Mouse (Mus musculus) yolk sac, embryonic 10.5 days (tissue): ENCODE results near the gene Fam131c.

Experiments
- DNase-seq: peaks from one replicate; pipeline ENCODE4 v3.0.0-alpha.2; 2017; ENCODE audit warnings: low spot score

Fam131c gene

DNA sequence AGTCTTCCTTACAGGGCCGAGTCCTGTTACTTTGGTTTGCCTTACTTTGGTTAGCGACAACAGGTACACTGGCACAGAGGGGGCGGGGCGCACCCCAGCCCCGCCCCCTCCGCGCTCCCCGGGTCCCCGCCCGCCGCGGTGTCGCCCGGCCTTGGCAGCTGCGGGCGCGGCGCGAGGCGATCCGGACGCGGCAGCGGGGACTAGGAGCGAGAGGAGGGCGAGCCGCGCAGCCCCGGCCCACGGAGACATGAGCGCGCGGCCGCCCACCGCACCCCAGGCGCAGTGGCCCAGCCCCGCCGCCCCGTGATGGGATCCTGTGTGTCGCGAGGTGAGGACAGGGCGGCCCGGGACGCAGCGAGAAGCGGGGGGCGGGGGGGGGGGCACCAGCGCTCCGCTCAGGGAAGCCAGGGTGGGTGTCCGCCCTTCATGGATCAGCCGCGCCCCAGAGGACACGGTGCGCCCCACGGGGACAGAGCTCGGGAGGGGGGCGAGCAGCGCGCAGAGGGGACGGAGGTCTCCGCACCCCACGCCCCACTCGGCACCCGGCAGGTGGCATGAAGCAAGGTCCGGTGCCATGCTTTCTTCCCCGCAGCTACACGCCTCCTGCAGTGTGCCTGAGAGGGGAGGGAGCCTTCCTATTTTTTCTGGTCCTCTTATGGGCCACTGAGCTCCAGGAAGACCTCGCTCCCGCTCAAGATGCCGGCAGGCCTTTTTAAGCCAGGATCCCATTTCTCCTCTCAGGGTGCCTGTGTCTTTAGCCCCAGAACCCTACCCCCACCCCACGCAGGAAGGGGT lies at the start of gene Fam131c:
Gene Fam131c (plus strand): TSS at position 224 of the 795 bp plus-strand sequence.
- DNase-seq: no peak

DNA sequence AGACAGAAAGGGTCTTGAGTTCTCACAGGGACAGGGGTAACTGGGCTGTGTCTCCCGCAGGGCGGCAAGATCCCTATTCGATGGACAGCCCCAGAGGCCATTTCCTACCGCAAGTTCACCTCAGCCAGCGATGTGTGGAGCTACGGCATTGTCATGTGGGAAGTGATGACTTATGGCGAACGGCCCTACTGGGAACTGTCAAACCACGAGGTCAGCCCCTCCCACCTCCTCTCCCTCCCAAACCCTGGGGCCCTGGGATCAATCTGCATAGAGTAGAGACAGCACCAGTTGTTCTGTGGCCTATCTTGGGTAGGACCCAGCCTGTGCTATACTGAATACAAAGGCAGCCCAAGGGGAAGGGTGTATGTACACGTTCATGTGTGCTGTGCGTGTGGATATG lies 45.5 kb upstream of the Fam131c start:
- no peak for DNase-seq

DNA sequence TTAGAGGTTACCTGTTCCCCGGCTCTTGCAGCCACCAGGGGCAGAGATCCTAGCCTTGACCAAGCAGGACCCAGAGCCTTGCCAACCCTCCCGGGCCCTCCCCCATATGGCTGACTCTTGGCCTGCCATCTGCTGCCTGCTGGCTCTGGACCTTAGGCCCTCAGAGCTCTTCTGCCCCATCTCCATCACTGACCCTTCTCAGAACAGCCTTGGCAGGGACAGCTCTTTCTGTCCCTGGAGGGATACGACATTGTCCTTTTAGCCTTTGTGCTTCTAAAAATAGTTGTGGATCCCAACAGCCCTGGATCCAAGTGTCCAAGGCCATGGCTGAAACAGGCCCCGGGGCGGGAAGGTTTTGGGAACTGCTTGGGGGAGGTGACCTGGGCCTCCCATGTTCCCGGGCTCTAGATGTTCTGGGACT lies 43.2 kb upstream of the Fam131c start:
- no peak for DNase-seq

DNA sequence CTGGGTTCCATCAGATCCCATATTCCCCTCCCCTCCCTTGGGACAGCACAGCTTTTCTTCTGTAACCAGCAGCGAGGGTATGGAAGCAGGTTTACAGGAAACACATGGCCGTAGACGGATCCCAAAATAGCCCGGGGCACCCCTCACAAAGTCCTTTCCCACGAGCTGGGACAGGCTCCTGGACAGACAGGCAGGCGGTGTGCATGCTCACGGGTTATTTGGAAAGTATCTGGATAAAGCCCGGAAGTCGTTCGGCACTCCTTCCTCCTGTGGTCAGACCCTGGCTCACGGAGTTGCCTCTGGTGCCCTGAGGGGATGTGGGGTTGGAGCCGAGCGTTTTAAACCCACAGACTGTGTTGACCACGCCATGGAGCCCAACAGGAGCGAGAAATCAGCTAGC lies 42.4 kb upstream of the Fam131c start:
- no peak for DNase-seq

DNA sequence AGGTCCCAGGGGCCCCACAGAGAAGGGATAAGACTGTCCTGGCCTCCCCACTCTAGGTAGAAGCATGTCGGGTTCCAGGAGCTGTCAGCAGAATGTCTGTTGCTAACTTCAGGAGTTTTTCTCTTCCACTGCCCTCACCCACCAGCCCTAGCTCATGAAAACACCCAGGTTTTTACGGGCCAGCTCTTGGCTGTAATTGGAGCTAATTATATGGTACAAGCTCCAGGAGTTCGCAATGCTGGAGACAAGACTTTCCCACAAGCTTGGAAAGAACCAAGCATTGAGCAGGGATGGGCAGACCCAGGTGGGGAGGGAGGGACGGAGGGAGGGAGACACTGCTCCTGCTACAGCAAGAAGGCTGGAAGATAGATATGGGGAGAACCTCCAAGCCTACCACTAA lies 40.9 kb upstream of the Fam131c start:
- DNase-seq: no peak

DNA sequence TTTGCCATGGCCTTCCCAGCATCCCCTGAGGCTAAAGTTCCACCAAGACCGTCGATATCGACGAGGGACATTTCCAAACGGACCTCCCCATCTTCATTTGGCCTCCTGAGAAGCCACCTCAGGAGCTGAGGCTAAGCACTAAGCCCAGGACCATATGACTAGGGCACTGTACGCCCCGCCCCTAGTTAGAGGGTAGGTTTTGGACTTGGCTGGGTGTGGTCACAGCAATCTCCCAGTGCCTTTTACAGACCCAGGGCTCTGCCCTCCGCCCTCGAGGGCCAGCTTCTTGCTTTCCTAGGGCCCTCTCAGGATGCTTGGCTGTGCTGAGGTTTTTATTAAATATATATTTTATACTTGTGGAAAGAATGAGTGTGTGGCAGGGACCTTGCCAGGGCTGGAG lies 39.3 kb upstream of the Fam131c start:
- no peak for DNase-seq

DNA sequence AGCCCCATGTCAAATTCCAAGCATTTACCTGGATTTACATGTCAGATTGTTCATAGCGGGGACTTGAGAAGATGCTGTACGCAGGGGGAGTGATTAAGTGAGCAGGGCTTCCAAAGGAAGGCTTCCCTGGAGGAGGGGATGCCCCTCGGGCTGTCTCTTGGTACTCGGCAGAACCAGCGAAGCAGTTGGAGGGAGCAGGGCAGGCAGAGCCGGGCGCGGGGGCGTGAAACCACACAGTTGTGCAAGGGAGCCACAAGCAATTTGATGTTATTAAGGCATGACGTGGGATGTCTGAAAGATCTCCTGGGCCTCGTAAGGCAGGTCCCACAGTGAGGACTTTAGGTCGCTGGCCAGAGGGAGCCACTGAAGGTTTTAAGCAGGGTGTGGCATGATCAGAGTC lies 38.1 kb upstream of the Fam131c start:
- no peak for DNase-seq

DNA sequence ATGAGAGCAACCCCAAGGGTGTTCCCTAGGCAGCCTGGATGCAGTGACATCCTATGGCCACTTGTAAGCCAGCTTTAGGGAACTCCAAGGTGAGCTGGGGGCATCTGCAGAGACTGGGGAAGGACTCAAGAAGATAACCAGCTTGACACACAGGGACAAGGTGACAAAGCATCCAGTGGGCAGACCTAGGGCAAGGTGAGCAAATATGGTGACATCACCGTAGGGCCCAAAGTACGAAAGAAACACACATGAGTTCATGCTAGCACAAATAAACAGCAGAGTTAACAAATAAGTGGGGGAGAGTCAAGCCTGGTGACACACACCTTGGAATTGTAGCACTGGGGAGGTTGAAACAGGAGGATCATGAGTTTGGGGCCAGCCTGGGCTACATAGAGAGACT lies 36.6 kb upstream of the Fam131c start:
- DNase-seq: no peak

DNA sequence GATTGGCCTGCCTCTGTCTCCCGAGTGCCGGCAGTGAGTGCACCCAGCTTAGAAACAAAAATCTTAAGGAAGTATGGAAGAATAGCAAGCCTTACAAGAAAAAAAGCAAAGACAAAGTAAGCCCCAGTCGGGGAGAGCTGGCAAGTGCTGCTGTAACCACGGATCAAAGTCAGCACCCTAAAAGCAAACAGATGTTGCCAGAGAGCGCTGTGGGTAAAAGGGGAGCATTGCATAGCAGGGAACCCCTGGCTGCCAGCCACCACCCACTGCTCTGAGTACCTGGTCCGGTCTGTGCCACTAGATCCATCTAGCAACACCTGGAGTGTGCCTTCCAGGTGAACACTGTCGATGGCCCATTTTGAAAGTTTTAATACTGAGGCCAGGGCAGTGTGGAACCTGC lies 35.8 kb upstream of the Fam131c start:
- DNase-seq: no peak

DNA sequence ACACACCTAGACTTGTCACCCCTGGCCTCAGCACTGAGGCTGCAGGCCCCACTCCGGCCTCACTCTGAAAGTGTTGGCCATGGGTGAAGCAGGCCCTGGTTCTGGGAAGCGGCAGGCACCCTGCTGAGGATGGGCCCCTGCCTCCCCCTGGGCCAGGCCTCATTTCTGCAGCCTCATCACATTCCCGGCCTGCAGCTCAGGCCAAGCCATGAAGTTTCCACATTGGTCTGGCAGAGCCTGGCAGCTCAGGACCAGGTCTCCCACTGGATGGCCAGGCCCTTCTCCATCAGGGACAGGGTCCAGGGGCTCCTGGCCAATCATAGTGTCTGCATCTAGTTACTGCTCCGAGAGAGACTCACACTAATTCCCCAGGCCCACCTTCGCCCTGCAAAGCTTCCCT lies 33.3 kb upstream of the Fam131c start:
- DNase-seq: peak; percentile 43

DNA sequence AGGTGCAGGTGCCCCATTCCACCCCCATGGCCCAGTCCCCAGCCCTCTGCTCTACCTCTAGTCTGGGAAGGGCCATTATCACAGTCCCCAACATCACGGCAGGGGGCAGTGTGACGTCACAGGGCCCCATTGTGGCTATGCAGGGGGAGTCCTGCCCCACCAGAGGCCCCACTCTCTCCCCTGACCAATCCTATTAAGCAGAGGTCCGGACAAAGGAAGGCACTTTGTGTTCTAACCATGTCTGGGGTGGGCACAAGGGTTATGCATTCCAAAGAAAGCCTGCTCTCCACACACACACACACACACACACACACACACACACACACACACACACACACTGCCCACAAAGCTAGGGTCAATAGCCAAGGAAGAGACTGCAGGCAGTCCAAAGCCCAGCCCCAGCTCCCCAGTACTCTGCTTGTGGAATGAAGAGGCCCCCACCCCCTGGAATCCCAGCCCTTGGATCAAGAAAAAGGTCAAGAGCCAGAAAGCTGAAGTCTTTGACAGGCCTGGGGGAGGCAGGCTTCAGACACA lies 32.7 kb upstream of the Fam131c start:
- DNase-seq: peak; percentile 70

DNA sequence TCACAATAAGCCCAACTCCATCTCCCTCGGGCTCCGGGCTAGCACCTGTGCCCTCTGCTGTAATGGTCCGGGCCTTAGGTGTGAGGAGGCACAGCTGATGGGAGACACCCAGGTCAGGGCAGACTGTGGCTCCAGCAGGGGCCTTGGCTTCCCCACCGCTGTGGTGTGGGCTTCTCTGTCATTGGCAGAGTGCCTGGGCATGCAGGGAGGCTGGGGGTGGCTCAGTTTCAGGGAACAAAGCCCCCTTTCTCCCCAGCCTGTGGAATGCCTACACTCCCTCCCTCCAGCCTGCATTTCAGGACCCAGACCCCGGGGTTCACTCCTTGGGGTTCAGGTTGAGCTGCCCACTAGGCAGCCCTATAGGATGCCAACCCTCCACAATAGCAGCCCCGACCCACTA lies 31.8 kb upstream of the Fam131c start:
- no peak for DNase-seq

DNA sequence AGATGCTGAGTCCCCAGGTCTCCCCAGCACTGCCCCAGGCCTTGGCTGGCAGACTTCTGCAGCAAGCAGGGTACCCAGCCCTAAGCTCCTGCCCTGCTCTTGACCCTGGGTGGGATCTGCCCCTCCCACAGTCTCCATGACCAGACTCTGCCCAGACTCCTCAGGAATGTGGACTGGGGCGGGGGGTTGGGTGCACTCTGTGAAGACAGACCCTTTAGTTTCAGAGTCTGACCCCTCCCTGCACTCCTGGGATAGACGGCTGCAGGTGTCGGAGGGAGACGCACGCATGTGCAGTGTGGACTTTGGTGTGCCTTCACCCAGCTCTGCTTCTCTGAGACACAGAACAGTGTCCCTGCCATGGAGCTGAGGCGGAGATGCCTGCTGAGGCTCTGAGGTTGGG lies 30.0 kb upstream of the Fam131c start:
- peak; percentile 72 for DNase-seq

DNA sequence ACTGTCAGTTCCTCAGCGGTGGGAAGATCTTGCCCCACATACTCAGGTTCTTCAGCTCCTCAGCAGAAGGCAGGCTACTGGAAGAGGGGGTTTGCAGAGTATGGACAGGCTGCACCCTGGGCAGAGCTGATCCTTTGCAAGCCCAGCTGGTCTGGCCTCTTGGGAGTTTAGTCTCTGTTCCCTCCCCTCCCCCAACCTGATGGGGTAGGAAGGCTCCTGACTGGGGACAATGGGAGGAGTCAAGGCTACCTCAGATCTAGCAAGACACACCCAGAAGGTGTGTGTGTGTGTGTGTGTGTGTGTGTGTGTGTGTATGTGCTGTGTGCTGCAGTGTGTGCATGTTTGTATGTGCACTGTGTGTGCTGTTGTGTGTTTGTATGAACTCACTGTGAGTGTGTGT lies 29.2 kb upstream of the Fam131c start:
- peak; percentile 32 for DNase-seq

DNA sequence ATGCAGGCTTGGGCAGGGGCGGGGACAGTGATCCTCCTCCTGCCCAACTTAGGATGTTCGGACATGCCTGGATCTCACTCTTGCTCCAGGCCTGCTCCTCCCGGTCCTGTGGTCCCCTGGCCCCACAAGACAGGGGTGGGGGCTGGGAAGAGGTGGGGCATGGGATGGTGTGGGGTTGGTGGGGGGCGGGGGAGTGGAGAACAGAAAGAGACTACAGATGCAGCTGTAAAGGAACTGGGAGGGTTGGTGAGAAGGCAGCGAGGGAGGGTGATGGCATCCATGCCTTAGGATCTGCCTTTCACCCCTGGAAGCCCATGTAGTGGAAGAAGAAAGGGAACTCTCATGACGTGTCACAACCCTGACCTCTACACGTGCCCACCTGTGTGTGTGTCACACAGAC lies 26.5 kb upstream of the Fam131c start:
- no peak for DNase-seq

DNA sequence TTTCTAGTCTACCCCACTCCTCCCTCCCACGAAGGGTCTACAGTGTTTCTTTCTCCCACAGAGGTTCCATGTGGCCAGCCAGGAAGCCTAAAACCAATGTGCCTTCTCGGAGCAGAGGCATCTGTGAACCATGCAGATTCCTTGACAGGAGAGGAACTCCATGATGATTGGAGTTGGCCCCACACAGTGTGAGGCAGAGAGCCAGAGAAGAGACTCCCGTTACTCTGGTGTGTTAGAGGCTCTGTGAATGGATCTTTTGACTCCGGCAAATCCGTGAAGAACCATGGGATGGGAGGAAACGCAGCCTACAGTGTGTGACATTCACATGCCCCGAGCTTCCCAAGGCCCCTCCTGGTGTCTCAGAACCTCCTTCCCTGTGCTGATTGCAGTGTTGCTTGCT lies 24.5 kb upstream of the Fam131c start:
- no peak for DNase-seq

DNA sequence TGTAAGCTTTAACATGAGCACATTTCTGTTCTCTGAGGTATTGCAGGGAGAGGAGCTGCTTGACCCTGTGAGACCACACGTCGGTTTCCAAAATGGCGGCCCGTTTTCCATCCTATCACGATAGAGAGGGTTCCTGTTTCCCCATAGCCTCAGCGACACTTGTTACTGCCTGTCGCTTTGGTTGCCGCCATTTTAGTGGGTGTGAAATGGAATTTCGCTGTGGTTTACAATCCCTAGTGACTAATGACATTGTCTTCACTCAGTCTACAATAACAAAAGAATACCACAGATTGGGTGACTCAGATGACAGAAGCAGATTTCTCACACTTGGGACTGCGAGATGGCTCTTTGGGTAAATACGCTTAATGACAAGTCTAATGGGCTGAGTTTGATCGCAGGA lies 22.8 kb upstream of the Fam131c start:
- no peak for DNase-seq

DNA sequence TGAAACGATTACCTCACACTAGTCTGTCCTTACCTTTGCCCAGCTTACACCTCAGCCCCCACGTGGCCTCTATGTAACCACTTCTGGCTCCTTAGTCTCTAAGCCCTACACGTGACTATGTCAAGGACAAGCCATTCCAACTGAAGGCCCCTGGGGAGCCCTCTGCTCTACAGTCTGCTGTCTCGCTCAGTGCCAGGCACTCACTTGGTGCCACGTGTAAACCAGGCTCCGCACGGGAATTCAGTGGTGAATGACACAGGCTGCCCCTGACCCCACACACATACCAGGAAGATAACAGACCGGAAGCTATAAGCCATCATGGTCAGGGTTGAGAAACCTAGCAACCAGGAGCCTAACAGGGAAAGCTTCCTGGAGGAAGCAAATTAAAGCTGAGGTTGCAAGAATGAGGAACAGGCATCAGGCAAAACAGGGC lies 20.6 kb upstream of the Fam131c start:
- peak; percentile 76 for DNase-seq

DNA sequence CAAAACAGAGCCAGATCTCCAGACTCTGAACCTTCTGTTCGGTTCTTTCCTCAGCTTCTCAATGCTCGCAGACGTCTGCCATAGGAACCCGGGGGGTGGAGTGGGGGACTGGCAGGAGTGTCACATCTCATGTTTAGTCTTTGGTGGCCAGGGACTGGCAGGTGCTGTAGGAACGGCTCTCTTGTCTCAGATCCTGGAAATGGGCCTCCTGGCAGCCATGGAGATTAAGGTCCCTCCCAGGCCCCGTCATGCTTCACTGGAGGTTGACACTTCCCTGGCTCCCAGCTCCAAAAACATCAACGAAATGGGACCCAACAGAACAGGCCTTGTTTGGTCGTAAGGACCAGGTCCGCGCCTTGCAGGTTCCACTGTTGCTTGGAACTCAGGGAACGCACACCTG lies 19.4 kb upstream of the Fam131c start:
- no peak for DNase-seq

DNA sequence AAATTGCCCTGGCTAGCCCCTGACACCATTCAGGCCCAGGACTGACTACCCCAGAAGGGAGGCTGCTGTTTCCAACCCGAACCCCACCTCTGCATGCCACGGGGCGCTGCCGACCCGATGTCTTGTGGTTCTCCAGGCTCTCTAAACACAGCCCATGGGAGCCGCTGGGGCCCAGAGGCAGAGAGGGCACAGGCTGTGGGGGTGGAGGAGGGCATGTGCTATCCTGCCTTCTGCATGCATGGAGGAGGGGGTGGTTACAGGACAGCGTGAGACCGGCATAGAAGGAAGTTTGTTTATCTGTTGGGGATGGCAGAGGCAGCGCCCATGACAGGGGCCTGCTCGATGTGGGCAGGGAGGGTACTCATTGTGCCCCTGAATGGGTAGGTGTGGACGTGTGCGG lies 18.0 kb upstream of the Fam131c start:
- DNase-seq: no peak

DNA sequence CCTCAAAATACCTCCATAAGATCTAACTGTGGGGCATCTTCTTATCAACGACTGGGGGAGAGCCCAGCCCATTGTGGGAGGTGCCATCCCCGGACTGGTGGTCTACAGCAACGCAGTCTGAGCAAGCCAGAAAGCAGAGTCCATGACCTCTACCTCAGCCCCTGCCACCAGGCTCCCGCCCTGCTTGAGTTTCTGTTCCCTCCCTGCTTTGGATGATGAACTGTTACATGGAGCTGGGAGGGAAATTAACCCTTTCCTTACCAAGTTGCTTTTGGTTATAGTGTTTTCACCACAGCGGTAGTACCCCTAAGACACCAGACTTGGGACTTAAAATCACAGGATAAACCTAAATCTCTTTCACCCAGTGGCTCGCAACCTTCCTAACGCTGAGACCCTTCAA lies 16.0 kb upstream of the Fam131c start:
- no peak for DNase-seq

DNA sequence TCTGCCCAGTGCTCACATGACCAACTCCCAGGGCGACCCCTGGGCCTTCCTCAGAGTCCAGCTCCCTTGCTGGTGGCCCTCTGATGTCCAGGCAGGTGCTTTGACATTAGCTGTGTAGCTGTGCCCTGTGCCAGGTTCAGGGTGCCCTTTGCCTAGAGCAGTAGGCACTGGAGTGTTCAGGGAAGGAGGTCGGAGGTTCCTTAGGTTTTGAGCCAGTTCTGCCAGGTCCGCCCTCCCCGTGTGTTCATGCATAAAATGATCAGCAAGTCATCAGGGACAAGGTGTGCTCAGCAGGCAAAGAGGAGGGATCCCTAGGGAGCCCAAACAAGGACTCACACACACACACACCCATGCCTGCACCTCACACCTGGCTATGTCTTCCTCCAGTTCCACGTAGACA lies 15.0 kb upstream of the Fam131c start:
- DNase-seq: no peak

DNA sequence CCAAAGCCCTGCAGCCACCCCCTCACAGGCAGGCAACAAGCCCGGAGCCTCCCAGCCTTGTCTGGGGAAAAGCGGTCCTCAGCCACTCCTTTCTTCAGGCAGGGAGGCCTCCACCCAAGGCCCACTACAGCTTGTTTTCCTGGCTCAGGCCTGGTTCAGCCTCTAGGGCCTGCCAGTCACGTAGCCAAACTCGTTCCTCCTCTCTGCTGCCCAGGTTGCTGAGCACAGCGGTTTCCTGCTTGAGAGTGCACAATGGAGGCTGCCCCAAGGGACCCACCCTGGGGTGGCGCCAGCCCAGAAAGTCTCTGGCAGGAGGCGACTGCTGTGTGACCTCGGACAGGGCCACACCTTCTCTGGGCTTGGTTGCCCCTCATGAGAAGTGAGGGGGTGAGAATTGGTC lies 14.2 kb upstream of the Fam131c start:
- no peak for DNase-seq

DNA sequence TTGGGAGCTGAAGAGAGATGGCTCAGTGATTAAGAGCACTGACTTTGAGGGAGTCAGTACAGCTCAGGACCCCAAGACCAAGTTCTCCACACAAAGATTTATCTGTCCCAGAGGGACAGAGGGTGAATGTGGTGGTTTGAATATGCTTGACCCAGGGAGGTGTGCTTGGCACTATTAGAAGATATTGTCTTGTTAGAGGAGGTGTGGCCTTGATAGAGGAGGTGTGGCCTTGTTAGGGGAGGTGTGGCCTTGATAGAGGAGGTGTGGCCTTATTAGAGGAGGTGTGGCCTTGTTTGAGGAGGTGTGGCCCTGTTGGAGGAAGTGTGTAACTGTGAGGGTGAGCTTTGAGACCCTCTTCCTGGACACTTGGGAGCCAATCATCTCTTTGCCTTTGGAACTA lies 10.2 kb upstream of the Fam131c start:
- no peak for DNase-seq
